In the genomic region with DNA sequence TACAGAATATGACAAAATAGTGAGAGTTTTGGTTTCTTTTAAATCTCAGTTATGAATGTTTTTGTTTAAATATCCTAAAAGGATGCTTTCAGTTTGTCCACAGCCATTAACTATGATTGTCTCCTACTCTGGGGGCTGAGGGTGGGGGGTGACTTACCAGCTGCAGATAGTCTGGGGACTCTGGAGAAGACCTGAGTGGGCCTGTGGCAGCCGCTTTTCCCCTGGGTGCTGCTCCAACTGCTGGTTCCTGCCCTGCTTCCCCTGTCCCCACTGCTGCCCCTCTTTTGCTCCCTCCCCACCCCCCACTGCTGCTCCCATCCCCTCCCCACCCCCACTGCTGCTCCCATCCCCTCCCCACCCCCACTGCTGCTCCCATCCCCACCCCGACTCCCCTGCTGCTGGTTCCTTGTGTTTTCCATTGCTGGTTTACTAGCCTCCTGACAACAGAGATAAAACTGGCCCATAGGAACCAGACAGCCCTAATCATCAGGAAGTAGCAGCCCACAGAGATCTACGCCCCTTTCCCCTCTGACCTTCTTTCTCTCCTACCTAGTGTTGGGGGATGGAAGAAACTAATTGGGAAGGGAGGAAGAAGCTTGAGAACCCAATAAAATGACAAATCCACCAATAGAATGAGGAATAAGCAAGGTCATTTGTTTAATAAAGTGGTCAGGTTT, we compare ENCODE assay signal across 29 mouse cellular contexts. TPM values are rescaled to one million over a fixed set of nuclear protein-coding genes. Genes with fewer than 3 reads are reported as not detected.
A peak's percentile ranks its signal among the peaks of the same experiment; 100 is the strongest.
DNase-seq lines count a peak whose midpoint lies in the region; ATAC-seq and TF ChIP-seq lines count a peak whose summit lies in the region.
"Had no signal": no experiment of that assay in that cellular context is flagged by ENCODE, and none has a peak within 500 bp of the region (broad histone marks: within the 10 kb centered on the region; RNA-seq: fewer than 3 reads in every experiment).

No protein-coding gene starts in this region.

- H3K27me3 ChIP-seq in heart, embryonic 11.5 days (ENCODE audit: control insufficient read depth, insufficient read depth, low read length) = no peaks in the 10 kb centered on the region
- H3K27me3 ChIP-seq in kidney, embryonic 15.5 days = no peaks in the 10 kb centered on the region
- H3K27me3 ChIP-seq: CH12.LX; forebrain, embryonic 15.5 days; hindbrain, embryonic 12.5 days; Patski; stomach, embryonic 15.5 days had no signal

- H3K4me1 ChIP-seq in heart, embryonic 11.5 days (ENCODE audit: control insufficient read depth, insufficient read depth, low read length) = peaks cover 6% of the 10 kb centered on the region; the same call in 1 of the 2 replicates
- H3K4me1 ChIP-seq in ES-E14 (ENCODE audit: control insufficient read depth in 2 of 2, insufficient read depth in 2 of 2, low read length in 2 of 2, poor library complexity in 1 of 2) = peaks cover 3 to 23% of the 10 kb centered on the region in 2 experiments
- no peaks in the 10 kb centered on the region for H3K4me1 ChIP-seq in kidney, embryonic 15.5 days
- H3K4me1 ChIP-seq: forebrain, embryonic 15.5 days; hindbrain, embryonic 12.5 days; stomach, embryonic 15.5 days had no signal

- peaks cover 8% of the 10 kb centered on the region for H3K36me3 ChIP-seq in heart, embryonic 11.5 days (ENCODE audit: control insufficient read depth, insufficient read depth, low read length)
- peaks cover 20% of the 10 kb centered on the region for H3K36me3 ChIP-seq in ES-E14 (ENCODE audit: control insufficient read depth, insufficient read depth, low read length, poor library complexity, severe bottlenecking)
- H3K36me3 ChIP-seq in kidney, embryonic 15.5 days = peaks cover 30% of the 10 kb centered on the region

- intact Hi-C loops in heart, postnatal 25 days (cut with DNase I) = no loop called here

- H3K4me2 ChIP-seq in heart, embryonic 11.5 days = no peak overlapping the region
- no peak overlapping the region for H3K4me2 ChIP-seq in kidney, embryonic 15.5 days
- H3K4me2 ChIP-seq: forebrain, embryonic 15.5 days; hindbrain, embryonic 12.5 days; lung, embryonic 14.5 days; stomach, embryonic 15.5 days had no signal

- H3K9ac ChIP-seq in heart, embryonic 11.5 days (ENCODE audit: low read depth, low read length) = no peak overlapping the region
- peak overlapping the region; percentile 71; the same call in 1 of the 2 replicates for H3K9ac ChIP-seq in ES-E14 (ENCODE audit: insufficient read depth, low read depth, low read length, poor library complexity, severe bottlenecking)
- H3K9ac ChIP-seq in kidney, embryonic 15.5 days = no peak overlapping the region
- H3K9ac ChIP-seq: forebrain, embryonic 15.5 days; hindbrain, embryonic 12.5 days; lung, embryonic 14.5 days; stomach, embryonic 15.5 days had no signal

- H3K27ac ChIP-seq in heart, embryonic 11.5 days (ENCODE audit: low read depth, low read length) = peak overlapping the region; percentile 43; the same call in 1 of the 2 replicates
- peak overlapping the region; percentile 88; the same call in 1 of the 2 replicates for H3K27ac ChIP-seq in ES-E14 (ENCODE audit: insufficient read depth, low read depth, low read length, poor library complexity, severe bottlenecking)
- no peak overlapping the region for H3K27ac ChIP-seq in kidney, embryonic 15.5 days
- H3K27ac ChIP-seq: forebrain, embryonic 15.5 days; hindbrain, embryonic 12.5 days; limb, embryonic 10.5 days; midbrain, embryonic 10.5 days; stomach, embryonic 15.5 days had no signal

- 19% methylated on average over 3 of the region's 3 CpGs for WGBS in heart, embryonic 11.5 days (ENCODE audit: insufficient replicate concordance)
- 41% methylated on average over 3 of the region's 3 CpGs for WGBS in kidney, embryonic 15.5 days

- in situ Hi-C loops in ES-E14 (cut with MboI; ENCODE audit: low sequenced_read_pairs in 2 of 2, unreplicated experiment in 2 of 2) = no loop called here

- DNase-seq in heart, postnatal 25 days (ENCODE audit: low spot score) = no peak
- DNase-seq in 416B (ENCODE audit: low read depth) (peak; percentile 89), ES-E14 (ENCODE audit: low read depth, low spot score) (peak; percentile 56)
- no peak for DNase-seq in kidney, adult 11 months
- no peak for DNase-seq in cerebellum, adult 11 months
- DNase-seq: adrenal gland, adult 8-10 months; B cell, adult 2 months; cerebellum, adult 18-20 months; cerebellum, postnatal 25 days; gastrocnemius, postnatal 14 days; heart, adult 18-20 months; kidney, adult 2 months; kidney, postnatal 10 days; lung, embryonic 14.5 days; right cerebral cortex, adult 18-20 months; thymus, adult 18-20 months; thymus, postnatal 4 days had no signal

- no peaks in the 10 kb centered on the region for H3K9me3 ChIP-seq in heart, embryonic 11.5 days (replicated peaks; ENCODE audit: control insufficient read depth, low read length)
- H3K9me3 ChIP-seq in ES-E14 (ENCODE audit: control insufficient read depth, insufficient read depth, low read depth, low read length) = no peaks in the 10 kb centered on the region
- no peaks in the 10 kb centered on the region for H3K9me3 ChIP-seq in kidney, embryonic 15.5 days (replicated peaks)
- H3K9me3 ChIP-seq: forebrain, embryonic 15.5 days; hindbrain, embryonic 12.5 days; limb, embryonic 10.5 days; midbrain, embryonic 10.5 days; stomach, embryonic 15.5 days had no signal

- H3K4me3 ChIP-seq in heart, embryonic 11.5 days (ENCODE audit: low read depth, low read length) = no peak overlapping the region
- H3K4me3 ChIP-seq in ES-E14 (ENCODE audit: insufficient read depth in 1 of 2, low read depth in 1 of 2, low read length in 2 of 2, poor library complexity in 1 of 2, severe bottlenecking in 1 of 2) = peak overlapping the region in 1 of 2 experiments; percentile 35; a peak in 1 of 4 replicates
- H3K4me3 ChIP-seq in kidney, embryonic 15.5 days (replicated peaks) = no peak overlapping the region
- H3K4me3 ChIP-seq: forebrain, embryonic 15.5 days; hindbrain, embryonic 12.5 days; limb, embryonic 10.5 days; midbrain, embryonic 10.5 days; stomach, embryonic 15.5 days had no signal

- ATAC-seq in heart, embryonic 11.5 days (replicated peaks; ENCODE audit: insufficient number of reproducible peaks, low FRiP score, low TSS enrichment) = no peak
- peak; percentile 85 for ATAC-seq in common myeloid progenitor, adult 5-6 weeks (replicated peaks; ENCODE audit: low read depth, poor library complexity, severe bottlenecking)
- no peak for ATAC-seq in kidney, embryonic 15.5 days (replicated peaks; ENCODE audit: low FRiP score)
- ATAC-seq: activated CD4-positive, CD25-positive, alpha-beta regulatory T cell, adult 4 months; forebrain, embryonic 15.5 days; midbrain, embryonic 16.5 days; Patski had no signal

TF ChIP-seq in ES-E14, 5 proteins besides CTCF, POLR2A, EP300 and RAD21:
- TF ChIP-seq CHD2 (IDR thresholded peaks at IDR 0.05; ENCODE audit: low read depth, low read length) = no peak; the same call in 1 of the 2 replicates
- TF ChIP-seq ZNF384 (IDR thresholded peaks at IDR 0.05; ENCODE audit: low read depth, low read length) = no peak
- no peak for TF ChIP-seq MAFK (IDR thresholded peaks at IDR 0.05; ENCODE audit: insufficient read depth, low read depth, low read length)
- TF ChIP-seq HCFC1 (IDR thresholded peaks at IDR 0.05; ENCODE audit: borderline replicate concordance, insufficient read depth, low read length) = no peak
- no peak for TF ChIP-seq ZC3H11A (IDR thresholded peaks at IDR 0.05; ENCODE audit: borderline replicate concordance, low read depth, low read length)

RNA-seq across cellular contexts. Expression of gene Zcchc10, which starts 11.2 kb away (rescaled TPM):
- 21.3 and 24.9 TPM in 2 replicates for polyA plus RNA-seq in heart, embryonic 11.5 days (2014; fragmentation: Nextera tagmentation; extraction: Ambion mirVana)
- 1 to 10 TPM; 6.1 to 7.9 TPM for total RNA-seq in heart, postnatal 25 days (2021)
- total RNA-seq in ES-E14 (2012; rRNA removed) = 8.4 and 12.9 TPM in 2 replicates
- 9.6 and 22.0 TPM in 2 replicates for total RNA-seq in common myeloid progenitor, adult 5-6 weeks (2017)
- polyA plus RNA-seq in kidney, embryonic 15.5 days (2015; fragmentation: Nextera tagmentation; extraction: Ambion mirVana) = 22.8 and 24.3 TPM in 2 replicates

RNA-seq across cellular contexts. Expression of gene Aff4, which starts 15.0 kb away (rescaled TPM):
- polyA plus RNA-seq in heart, embryonic 11.5 days (2014; fragmentation: Nextera tagmentation; extraction: Ambion mirVana) = 29.3 and 54.4 TPM in 2 replicates
- total RNA-seq in heart, postnatal 25 days (2021) = 10 to 100 TPM; 84.5 to 91.1 TPM
- total RNA-seq in ES-E14 (2012; rRNA removed) = 82.2 and 97.2 TPM in 2 replicates
- 65.0 and 90.0 TPM in 2 replicates for total RNA-seq in common myeloid progenitor, adult 5-6 weeks (2017)
- polyA plus RNA-seq in kidney, embryonic 15.5 days (2015; fragmentation: Nextera tagmentation; extraction: Ambion mirVana) = 32.1 and 38.0 TPM in 2 replicates

RNA-seq across cellular contexts. Expression of gene Hspa4, which starts 35.4 kb away (rescaled TPM):
- polyA plus RNA-seq in heart, embryonic 11.5 days (2014; fragmentation: Nextera tagmentation; extraction: Ambion mirVana) = 84.1 and 101 TPM in 2 replicates
- 100 to 1,000 TPM; 124 to 135 TPM for total RNA-seq in heart, postnatal 25 days (2021)
- total RNA-seq in ES-E14 (2012; rRNA removed) = 182 and 280 TPM in 2 replicates
- 558 and 573 TPM in 2 replicates for total RNA-seq in common myeloid progenitor, adult 5-6 weeks (2017)
- 91.0 and 94.6 TPM in 2 replicates for polyA plus RNA-seq in kidney, embryonic 15.5 days (2015; fragmentation: Nextera tagmentation; extraction: Ambion mirVana)

Comparison
In these comparisons a context has a peak if more than half of its experiments do, and no peak if none do; other contexts are left out.
1. DNase-seq: peak in 416B (single experiment) and ES-E14 (single experiment); none in heart, postnatal 25 days (single experiment), kidney, adult 11 months (single experiment) and cerebellum, adult 11 months (single experiment).